Mouse (Mus musculus) hindbrain, embryonic 12.5 days (tissue): ENCODE results near the gene Ifi27l2b. TPM values are rescaled to one million over a fixed set of nuclear protein-coding genes. Genes with fewer than 3 reads are reported as not detected.
A peak's percentile ranks its signal among the peaks of the same experiment; 100 is the strongest.

Source experiments
- ATAC-seq: fragments of 200-750 bp; cut with Nextera tagmentation; 2 replicates; pipeline ENCODE4 v1.8.0; 2017; ENCODE audit warnings: moderate TSS enrichment; ENCODE audit not compliant: low FRiP score
- H3K27ac ChIP-seq: fragments of 300-500 bp; sonication (generic); 2 replicates; pipeline ENCODE4 v1.5.1; 2016; ENCODE audit warnings: mild to moderate bottlenecking
- H3K27me3 ChIP-seq: fragments of 300-500 bp; sonication (generic); 2 replicates; pipeline ENCODE4 v1.6.1; 2016; ENCODE audit warnings: mild to moderate bottlenecking
- H3K36me3 ChIP-seq: fragments of 300-500 bp; sonication (generic); 2 replicates; pipeline ENCODE4 v1.6.1; 2016; ENCODE audit warnings: mild to moderate bottlenecking
- H3K4me1 ChIP-seq: fragments of 300-500 bp; sonication (generic); 2 replicates; pipeline ENCODE4 v1.6.1; 2016
- H3K4me2 ChIP-seq: fragments of 300-500 bp; sonication (generic); replicated peaks from 2 replicates; pipeline ENCODE4 v1.6.1; 2016; ENCODE audit warnings: mild to moderate bottlenecking
- H3K4me3 ChIP-seq: fragments of 300-500 bp; sonication (generic); 2 replicates; pipeline ENCODE4 v1.5.1; 2016; ENCODE audit warnings: mild to moderate bottlenecking
- H3K9ac ChIP-seq: fragments of 300-500 bp; sonication (generic); 2 replicates; pipeline ENCODE4 v1.6.1; 2016; ENCODE audit warnings: mild to moderate bottlenecking, moderate library complexity
- H3K9me3 ChIP-seq: fragments of 300-500 bp; sonication (generic); replicated peaks from 2 replicates; pipeline ENCODE4 v1.6.1; 2016; ENCODE audit warnings: mild to moderate bottlenecking
- WGBS: fragments of 180-500 bp; shearing (Covaris S2); methylation state at CpG from one replicate; pipeline ENCODE4 v1.1.7; 2016; 5-methylcytosine and 5-hydroxymethylcytosine counted together
- polyA plus RNA-seq: library from polyadenylated mRNA; unstranded; fragments of >200 nt; fragmentation: Nextera tagmentation; extraction: Ambion mirVana; gene quantifications from 2 replicates; pipeline ENCODE4 v1.2.1, GENCODE M21; 2016

Gene Ifi27l2b
- polyA plus RNA-seq, 1 experiment from 2014 or later = not detected

GRCm38 (mm10) chr12:103426710-103427109, 30.3 kb downstream of the Ifi27l2b start:
- 92% methylated on average over 7 of the region's 7 CpGs for WGBS
- H3K4me1 ChIP-seq = peaks cover 22% of the 10 kb centered on the region
- H3K4me3 ChIP-seq = no peak overlapping the region
- no peak overlapping the region for H3K9ac ChIP-seq
- H3K36me3 ChIP-seq = peaks cover 13% of the 10 kb centered on the region
- no peak overlapping the region for H3K27ac ChIP-seq
- no peaks in the 10 kb centered on the region for H3K9me3 ChIP-seq
- H3K4me2 ChIP-seq = no peak overlapping the region
- no peak for ATAC-seq
- no peaks in the 10 kb centered on the region for H3K27me3 ChIP-seq

- H3K27me3 ChIP-seq = no peaks in the 10 kb centered on the region
- H3K4me2 ChIP-seq = peak within 1 kb of the TSS; percentile 78
- H3K27ac ChIP-seq = no peak within 1 kb of the TSS
- peaks cover 28% of the 10 kb centered on the region for H3K4me1 ChIP-seq
- H3K9me3 ChIP-seq = no peaks in the 10 kb centered on the region
- peak; percentile 100 for ATAC-seq
- H3K4me3 ChIP-seq = peak within 1 kb of the TSS; percentile 95
- WGBS = 2% methylated on average over 33 of the region's 33 CpGs
- H3K36me3 ChIP-seq = peaks cover 13% of the 10 kb centered on the region
- H3K9ac ChIP-seq = peak within 1 kb of the TSS; percentile 88
Observed at GRCm38 (mm10) chr12:103425729-103426470, 31.1 kb downstream of the Ifi27l2b start, which contains the start of gene Ddx24. Gene Ddx24 (minus strand): TSS chr12:103425830.

GRCm38 (mm10) chr12:103425016-103425728, 31.9 kb downstream of the Ifi27l2b start:
- H3K27me3 ChIP-seq = no peaks in the 10 kb centered on the region
- peak overlapping the region; percentile 95 for H3K4me3 ChIP-seq
- H3K27ac ChIP-seq = no peak overlapping the region
- H3K9ac ChIP-seq = peak overlapping the region; percentile 88
- no peaks in the 10 kb centered on the region for H3K9me3 ChIP-seq
- H3K36me3 ChIP-seq = peaks cover 13% of the 10 kb centered on the region
- H3K4me1 ChIP-seq = peaks cover 28% of the 10 kb centered on the region
- peak overlapping the region; percentile 78 for H3K4me2 ChIP-seq
- peak; percentile 66; the same call in 1 of the 2 replicates for ATAC-seq
- 10% methylated on average over 33 of the region's 33 CpGs for WGBS

GRCm38 (mm10) chr12:103408144-103408543, 48.9 kb downstream of the Ifi27l2b start:
- no peaks in the 10 kb centered on the region for H3K27me3 ChIP-seq
- H3K9ac ChIP-seq = no peak overlapping the region
- ATAC-seq = no peak
- H3K4me2 ChIP-seq = no peak overlapping the region
- peaks cover 86% of the 10 kb centered on the region for H3K36me3 ChIP-seq
- H3K9me3 ChIP-seq = no peaks in the 10 kb centered on the region
- H3K4me3 ChIP-seq = no peak overlapping the region
- WGBS = 94% methylated on average over 10 of the region's 10 CpGs
- H3K27ac ChIP-seq = no peak overlapping the region
- H3K4me1 ChIP-seq = no peaks in the 10 kb centered on the region

GRCm38 (mm10) chr12:103407720-103408119, 49.3 kb downstream of the Ifi27l2b start, which contains the start of gene 9330161L09Rik:
Gene 9330161L09Rik (minus strand): TSS chr12:103407820.
- no peak within 1 kb of the TSS for H3K27ac ChIP-seq
- no peaks in the 10 kb centered on the region for H3K27me3 ChIP-seq
- H3K4me2 ChIP-seq = no peak within 1 kb of the TSS
- no peaks in the 10 kb centered on the region for H3K9me3 ChIP-seq
- no peaks in the 10 kb centered on the region for H3K4me1 ChIP-seq
- H3K4me3 ChIP-seq = no peak within 1 kb of the TSS
- WGBS = 93% methylated on average over 4 of the region's 4 CpGs
- peaks cover 83% of the 10 kb centered on the region for H3K36me3 ChIP-seq
- no peak within 1 kb of the TSS for H3K9ac ChIP-seq
- ATAC-seq = no peak

GRCm38 (mm10) chr12:103404131-103404530, 52.9 kb downstream of the Ifi27l2b start:
- Histone ChIP-seq H3K4me3 (no peak overlapping the region), H3K36me3 (peaks cover 53% of the 10 kb centered on the region), H3K4me2 (no peak overlapping the region), H3K9ac (no peak overlapping the region), H3K9me3 (no peaks in the 10 kb centered on the region), H3K27ac (no peak overlapping the region), H3K27me3 (no peaks in the 10 kb centered on the region), H3K4me1 (no peaks in the 10 kb centered on the region)
- WGBS = 92% methylated on average over 18 of the region's 18 CpGs
- ATAC-seq = no peak

Other genes starting within 250 kb of the Ifi27l2b start
- 0.80 and 1.6 TPM in 2 replicates for gene Prima1, start 215.1 kb downstream of the Ifi27l2b start, polyA plus RNA-seq
- gene Fam181a, start 146.2 kb downstream of the Ifi27l2b start, polyA plus RNA-seq = 13.6 and 14.4 TPM in 2 replicates
- gene Asb2, start 101.2 kb downstream of the Ifi27l2b start, polyA plus RNA-seq = 0.71 and 2.0 TPM in 2 replicates
- 16.9 TPM in 2 replicates for gene Otub2, start 68.5 kb downstream of the Ifi27l2b start, polyA plus RNA-seq
- gene 9330161L09Rik, start 49.4 kb downstream of the Ifi27l2b start, polyA plus RNA-seq = 0.79 and 1.3 TPM in 2 replicates
- 120 and 128 TPM in 2 replicates for gene Ddx24, start 31.4 kb downstream of the Ifi27l2b start, polyA plus RNA-seq
- gene Ifi27, start 23.0 kb downstream of the Ifi27l2b start, polyA plus RNA-seq = 9.2 and 11.3 TPM in 2 replicates
- gene Ifi27l2a, start 13.5 kb downstream of the Ifi27l2b start, polyA plus RNA-seq = 3.2 and 3.7 TPM in 2 replicates
- 2.6 and 2.9 TPM in 2 replicates for gene Ppp4r4, start 75.1 kb upstream of the Ifi27l2b start, polyA plus RNA-seq
- gene Serpina10, start 174.2 kb upstream of the Ifi27l2b start, polyA plus RNA-seq = not detected in 2 replicates
- not detected in 2 replicates for gene Serpina6, start 200.0 kb upstream of the Ifi27l2b start, polyA plus RNA-seq
- gene Serpina16, start 218.9 kb upstream of the Ifi27l2b start, polyA plus RNA-seq = not detected in 2 replicates
- not detected in 2 replicates for gene Serpina1f, start 238.3 kb upstream of the Ifi27l2b start, polyA plus RNA-seq